Mouse (Mus musculus) erythroid progenitor cell, adult 5-6 weeks (primary cell): Measurements from ENCODE around the gene Efnb1. TPM values are rescaled to one million over a fixed set of nuclear protein-coding genes. Genes with fewer than 3 reads are reported as not detected.

Experiments used
- ATAC-seq: replicated peaks from 2 replicates; pipeline ENCODE4 v1.8.0; 2016; ENCODE audit warnings: moderate number of reproducible peaks, mild to moderate bottlenecking, moderate TSS enrichment, inconsistent platforms; ENCODE audit not compliant: poor library complexity, low FRiP score, severe bottlenecking
- total RNA-seq, 2 experiments: library from RNA; stranded (forward) in 1 of 2; stranded (reverse) in 1 of 2; fragments of 150-400 nt in 1 of 2; fragments of 186-747, 209-891 nt in 1 of 2; gene quantifications; 2 replicates each; pipeline versions ENCODE4 v1.2.3 to v1.2.4; 2015 to 2017; ENCODE audit warnings: low replicate concordance in 2 of 2

The Efnb1 gene
- total RNA-seq, 2 experiments from 2014 or later, result 1.1 TPM; not detected in 1

DNA sequence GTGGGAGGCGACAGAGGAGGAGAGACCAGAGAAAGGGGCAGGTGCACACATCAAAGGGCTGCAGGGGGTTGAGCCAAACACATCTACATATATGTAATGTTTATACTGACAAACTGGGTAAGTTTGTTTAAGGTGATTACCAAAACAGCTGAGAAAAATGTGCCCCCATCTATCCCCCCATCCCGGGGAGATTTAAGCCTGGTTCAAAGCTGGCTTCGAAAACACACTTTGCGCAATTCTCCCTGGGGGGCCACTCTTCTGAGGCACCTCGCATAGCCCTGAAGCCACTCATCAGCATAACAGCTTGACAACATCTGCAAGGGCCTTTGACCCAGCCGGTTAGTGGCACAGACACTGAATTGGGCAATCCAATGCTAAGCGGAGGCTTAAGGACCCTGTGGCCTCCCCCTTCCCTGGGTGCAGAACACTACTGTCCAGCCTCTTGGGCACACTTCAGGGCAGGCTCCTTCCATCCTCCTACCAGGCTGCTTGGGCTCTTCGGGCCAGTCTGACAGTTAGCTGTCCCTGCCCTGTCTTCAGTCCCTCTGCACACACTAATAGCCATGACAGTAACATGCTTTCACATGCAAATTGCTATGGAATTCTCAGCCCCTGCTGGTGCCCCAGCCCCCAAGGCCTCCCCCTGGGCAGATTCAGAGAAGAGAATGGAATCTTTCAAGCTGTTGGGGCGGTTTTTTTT lies 16.8 kb downstream of the Efnb1 start:
- no peak for ATAC-seq

DNA sequence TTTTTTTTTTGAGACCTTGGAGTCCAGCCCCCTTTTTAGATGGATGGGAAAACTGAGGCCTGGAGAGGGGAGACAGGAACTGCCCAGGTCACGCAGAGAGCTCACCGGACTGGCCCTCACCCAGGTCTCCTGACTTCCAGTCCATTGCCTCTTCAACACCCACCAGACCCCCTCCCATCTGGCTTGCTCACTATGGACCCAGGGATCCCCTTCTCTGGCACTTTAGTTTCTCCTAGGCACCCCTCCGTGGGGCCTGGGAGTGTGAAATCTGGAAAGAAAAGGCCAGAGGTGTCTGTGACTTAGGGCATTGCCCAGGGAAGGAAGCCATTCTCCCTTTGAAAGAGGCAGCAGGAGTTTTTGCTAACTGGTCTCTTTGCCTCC lies 17.3 kb downstream of the Efnb1 start:
- no peak for ATAC-seq

DNA sequence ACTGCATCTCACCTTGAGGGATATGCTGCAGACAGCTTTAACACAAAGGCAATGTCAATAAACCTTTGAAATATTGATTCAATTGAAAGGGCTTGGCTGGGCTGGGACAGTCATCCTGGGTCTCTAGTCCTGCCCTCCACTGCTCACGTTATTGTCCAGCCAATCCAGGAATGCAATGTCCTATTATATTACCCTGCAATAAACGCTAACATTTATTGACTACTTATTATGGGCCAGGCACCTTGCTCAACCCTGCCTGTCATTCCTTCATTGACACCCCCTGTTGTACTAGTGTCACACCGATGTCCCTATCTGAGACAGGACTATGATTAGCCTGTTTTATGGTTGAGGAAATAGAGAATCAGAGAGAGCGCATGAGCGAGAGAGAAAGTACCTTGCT lies 18.4 kb downstream of the Efnb1 start:
- no peak for ATAC-seq

DNA sequence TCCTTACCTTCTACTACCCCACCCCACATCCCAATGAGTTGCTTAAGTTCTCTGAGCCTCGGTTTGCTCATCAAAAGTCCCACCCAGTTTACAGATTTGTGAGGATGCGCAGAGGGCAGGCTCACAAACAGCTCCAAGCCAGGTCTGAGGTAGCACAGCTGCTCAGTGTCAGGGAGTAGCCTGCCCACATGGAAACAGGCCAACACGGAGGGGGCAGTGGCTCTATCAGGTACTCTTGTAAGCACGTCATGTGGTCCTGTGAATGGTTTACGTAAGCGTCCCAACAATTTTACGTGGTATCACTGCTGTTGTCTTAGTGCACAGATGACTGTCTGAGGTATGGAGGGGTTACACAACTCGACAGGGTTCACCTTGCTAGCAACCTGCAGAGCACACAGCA lies 23.1 kb downstream of the Efnb1 start:
- ATAC-seq, result no peak

DNA sequence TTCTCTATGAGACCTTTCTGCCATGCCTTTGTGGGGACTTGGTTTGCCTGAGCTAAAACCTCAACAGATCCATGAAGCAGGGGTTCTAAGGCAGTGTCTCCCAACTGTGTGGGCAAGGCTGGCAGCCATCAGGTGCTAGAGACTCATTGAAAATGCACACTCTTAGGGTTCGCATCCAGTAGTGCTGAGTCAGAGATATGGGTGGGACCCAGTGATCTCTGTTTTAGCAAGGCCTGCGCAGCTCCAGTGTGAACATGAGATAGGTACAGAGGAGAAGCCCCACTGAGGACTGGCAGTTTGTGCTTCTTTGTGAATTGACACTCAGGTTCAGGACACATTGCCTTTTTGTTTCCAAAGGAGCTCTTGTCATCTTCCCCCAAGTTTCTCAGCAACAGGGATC lies 28.2 kb downstream of the Efnb1 start:
- ATAC-seq, result peak; percentile 52; the same call in 1 of the 2 replicates

DNA sequence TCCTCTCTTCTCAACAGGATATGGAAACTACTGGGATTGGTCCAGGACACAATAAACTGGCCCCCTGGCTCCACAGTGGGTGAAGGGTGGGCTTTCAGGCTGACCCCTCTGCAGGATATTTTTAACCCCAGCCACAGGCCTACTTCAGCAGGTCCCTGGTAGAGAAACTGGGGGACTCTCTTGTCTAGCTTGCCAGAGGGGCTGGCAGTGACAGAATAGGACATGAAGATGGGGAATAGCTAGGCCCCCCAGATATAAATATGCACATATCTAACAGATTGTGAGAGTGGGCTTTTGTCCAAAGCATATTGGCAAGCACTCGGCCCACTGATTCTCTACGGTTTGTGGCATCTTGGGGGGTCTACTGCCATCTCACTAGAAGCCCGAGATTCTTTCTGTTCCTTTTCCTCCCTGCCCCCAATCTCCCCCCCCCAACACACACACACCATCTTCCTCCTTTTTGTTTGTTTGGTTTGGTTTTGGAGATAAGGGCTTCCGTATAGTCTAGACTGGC lies 29.0 kb downstream of the Efnb1 start:
- ATAC-seq, result no peak

DNA sequence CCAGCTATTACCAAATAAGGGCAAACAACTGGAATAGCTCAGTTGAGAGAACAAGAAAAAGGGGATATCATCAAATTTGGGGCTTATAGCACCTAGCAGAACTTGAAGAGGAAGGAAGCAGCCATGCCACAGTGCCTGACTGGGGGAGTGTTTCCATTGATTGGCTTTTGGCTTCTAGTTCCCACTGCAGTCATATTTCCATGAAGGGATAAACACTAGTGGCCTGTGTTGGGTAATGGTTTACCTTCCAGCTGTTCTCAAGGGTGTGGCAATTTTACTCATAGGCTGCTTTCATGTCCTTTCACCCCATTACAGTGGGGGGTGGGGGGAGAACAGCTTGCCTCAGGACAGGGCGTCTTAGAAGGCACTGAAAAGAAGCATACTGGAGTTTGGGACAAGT lies 31.1 kb downstream of the Efnb1 start:
- ATAC-seq, result no peak

DNA sequence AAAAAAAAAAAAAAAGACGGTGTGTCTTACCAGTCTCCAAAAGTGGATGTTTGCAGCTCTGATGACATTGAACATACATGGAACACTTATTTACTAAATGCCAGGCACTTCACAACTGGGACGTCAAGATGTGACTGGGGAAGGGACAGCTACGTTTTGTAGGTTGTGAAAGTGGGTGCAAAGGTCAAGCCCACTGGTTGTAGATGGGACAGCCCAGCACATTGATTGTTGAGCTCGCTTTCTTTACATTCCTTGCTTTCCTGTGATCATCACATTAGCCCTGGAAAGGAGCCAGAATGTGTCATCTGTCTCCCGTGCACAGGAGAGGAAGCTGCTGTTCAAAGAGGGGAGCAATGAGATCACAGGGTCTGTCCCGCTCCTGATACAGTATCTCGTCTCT lies 31.6 kb downstream of the Efnb1 start:
- no peak for ATAC-seq

DNA sequence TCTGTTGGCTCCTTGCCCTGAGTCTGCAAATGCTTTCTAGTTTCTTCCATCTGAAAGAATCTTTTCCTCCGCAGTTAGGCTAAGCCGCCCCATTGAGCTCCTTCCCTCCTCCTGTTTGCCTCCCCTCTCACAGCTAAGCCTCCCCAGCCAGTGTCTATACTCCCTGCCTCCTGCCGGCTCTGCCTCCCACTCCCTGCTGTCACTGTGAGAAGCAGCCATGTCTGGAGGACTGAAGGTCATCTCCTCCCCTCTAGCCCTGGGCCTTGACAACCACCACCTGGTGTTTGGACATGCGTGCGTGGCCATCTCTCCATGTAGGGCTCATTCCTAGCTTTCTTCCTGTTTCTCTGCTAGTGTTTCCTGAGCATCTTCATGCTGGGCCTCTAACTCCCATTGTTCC lies 36.4 kb downstream of the Efnb1 start:
- ATAC-seq, result no peak

DNA sequence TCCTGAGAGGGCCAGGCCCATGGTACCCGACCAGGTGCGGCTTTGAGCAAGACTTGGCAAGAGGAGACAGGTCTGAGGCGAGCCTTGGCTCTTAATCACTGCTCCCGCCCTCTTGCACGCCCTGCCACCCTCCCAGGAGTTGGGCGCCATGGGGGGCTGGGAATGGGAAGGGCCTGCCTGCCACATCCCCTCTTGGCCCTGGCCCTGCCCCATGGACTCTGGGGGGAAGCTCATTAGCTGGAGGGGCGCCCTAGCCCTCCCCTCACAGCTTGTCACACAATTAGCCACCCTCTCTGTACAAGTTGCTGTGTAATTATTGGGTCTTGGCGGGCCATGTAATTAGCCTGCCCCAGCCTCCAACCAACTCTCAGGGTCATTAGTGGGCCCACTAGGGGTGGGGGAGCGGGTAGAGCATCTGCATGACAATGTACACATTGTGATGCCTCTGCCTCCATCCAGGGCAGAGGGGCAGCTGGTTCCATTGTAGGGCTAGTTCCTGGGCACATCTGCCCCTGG lies 49.2 kb downstream of the Efnb1 start:
- no peak for ATAC-seq

DNA sequence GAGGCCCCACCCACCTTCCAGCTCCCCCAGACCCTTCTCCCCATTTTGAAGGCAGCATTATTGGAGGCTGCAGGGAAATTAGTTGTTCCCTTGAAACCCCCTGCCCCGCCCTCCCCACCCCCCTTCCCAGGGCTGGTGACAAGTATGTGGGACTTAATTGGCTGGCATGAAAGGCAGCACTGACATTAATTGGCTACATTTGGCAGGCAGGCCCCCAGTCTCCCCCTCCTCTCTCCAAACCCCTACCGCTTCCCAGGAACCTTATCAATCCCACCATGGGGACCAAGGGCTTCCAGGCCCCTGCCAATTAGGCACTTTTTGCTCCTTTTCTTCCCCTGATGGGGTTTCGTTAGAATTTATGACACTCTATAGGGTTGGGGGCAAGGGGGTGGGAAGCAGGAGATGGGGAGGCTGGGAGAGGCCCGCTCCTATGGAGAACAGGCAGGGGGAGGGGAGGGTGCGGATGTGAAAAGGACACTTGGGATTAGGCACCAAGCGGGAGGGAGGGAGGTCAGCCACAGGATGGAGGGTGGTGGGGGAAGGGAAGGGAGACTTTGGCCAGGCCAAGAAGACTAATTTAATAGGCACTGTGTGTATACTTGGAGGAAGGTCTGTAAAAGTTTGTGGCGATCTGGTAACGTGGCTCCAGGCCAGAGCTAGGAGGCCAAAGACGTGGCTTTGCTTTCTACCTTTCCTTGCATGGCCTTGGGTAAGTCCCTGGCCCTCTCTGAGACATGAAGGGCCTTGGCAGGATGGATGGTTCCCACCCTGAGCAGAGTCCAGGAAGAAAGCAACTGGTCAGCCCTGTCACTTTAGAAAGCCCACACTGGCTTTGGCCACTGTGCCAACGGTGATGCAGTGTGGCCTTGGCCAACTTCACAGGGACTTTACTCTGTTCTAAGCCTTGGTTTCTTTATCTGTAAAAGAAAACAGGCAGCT lies 50.8 kb downstream of the Efnb1 start:
- no peak for ATAC-seq

DNA sequence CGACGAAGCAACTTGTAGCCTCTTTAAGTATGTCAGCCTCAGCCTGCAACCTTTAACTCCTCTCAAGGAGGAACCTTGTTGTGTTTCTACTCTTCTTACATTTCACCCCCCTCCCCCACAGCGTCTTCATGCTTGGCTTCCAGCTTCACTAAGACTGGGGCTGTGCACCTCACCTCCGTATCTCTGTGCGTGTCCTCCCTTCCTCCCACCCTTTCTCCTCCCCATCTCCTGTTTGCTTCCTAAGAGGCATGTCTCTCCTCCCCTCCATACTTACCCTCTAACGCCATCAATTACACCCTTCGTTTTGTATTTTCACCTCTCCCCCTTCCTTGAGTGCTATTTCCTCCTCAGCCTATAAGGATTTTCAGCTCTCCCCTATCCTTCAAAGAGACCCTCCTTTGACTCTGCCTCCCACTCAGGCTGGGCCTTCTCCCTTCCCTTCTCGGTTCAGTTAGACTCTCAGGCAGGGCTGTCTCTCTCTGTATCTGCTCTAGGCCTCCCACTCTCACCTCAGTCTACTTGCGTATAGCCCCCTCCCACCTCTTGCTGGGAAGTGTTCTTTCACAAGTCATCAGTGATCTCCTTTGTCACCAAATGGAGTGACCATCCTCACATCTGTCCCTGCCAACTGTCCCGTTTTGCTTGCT lies 55.6 kb downstream of the Efnb1 start:
- no peak for ATAC-seq

DNA sequence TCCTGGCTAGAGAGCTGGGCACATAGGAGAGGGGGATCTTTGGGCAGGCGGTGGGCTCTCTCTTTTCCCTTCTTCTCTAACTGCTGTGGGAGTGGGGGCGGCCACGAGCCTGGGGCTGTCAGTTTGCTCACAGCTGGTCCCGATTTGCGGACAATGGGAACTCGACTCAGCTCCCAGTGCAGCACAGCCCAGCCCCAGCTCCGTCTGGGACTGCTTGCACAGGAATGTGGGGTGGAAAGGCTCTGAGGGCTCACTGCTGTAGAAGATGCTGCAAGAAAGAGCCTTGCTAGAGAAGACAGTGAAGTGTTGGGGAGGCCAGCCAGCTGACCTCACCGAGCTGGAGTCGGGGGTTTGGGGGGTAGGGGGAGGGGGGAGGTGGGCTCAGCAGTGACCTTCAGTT lies 61.0 kb downstream of the Efnb1 start:
- no peak for ATAC-seq

DNA sequence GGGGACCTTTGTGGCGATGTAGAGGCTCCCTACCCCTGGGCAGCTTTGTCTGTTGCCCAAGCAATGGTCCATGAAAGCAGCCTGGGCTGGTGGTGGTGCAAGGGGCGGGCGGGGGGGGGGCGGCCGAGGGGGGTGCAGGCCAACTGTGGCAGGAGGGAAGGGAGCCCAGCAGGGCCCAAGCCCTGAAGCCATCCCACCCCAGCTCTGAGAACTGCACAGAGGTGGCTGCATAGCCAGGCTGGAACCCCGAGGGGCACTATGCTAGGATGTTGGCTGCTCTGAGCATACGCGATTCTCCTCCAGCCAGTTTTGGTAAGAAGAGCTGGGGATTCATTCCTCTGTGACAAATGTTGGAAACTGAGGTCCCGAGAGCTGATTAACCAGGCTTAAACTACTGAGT lies 62.6 kb downstream of the Efnb1 start:
- no peak for ATAC-seq

Other genes starting within 250 kb of the Efnb1 start
- not detected in 2 replicates for gene Ophn1, start 245.1 kb upstream of the Efnb1 start, total RNA-seq (2015; ENCODE audit: low replicate concordance)
- 0.26 and 4.4 TPM in 2 replicates for gene Ophn1, start 245.1 kb upstream of the Efnb1 start, total RNA-seq (2017; ENCODE audit: low replicate concordance)
- 21.4 and 29.2 TPM in 2 replicates for gene Yipf6, start 199.8 kb upstream of the Efnb1 start, total RNA-seq (2015; ENCODE audit: low replicate concordance)
- gene Yipf6, start 199.8 kb upstream of the Efnb1 start, total RNA-seq (2017; ENCODE audit: low replicate concordance), result 26.7 and 37.7 TPM in 2 replicates
- gene Stard8, start 132.9 kb upstream of the Efnb1 start, total RNA-seq (2015; ENCODE audit: low replicate concordance), result 1.7 and 3.6 TPM in 2 replicates
- 2.7 and 4.2 TPM in 2 replicates for gene Stard8, start 132.9 kb upstream of the Efnb1 start, total RNA-seq (2017; ENCODE audit: low replicate concordance)